Mouse (Mus musculus): Measurements from ENCODE around the gene Adam12. TPM values are rescaled to one million over a fixed set of nuclear protein-coding genes. Genes with fewer than 3 reads are reported as not detected.

Adam12 gene
- total RNA-seq, 2 experiments from 2014 or later, result 4.6 to 6.9 TPM

- DNase-seq, result no peak
- intact Hi-C loops (cut with DNase I; ENCODE audit: low total_unique reads), result loop anchor here (5.0 to 10.0 kb wide), 2 partner anchors 118 to 270 kb away; no protein-coding TSS in a partner anchor
Observed at GRCm38 (mm10) chr7:134227101-134227500, 4.8 kb downstream of the Adam12 start.

GRCm38 (mm10) chr7:134226231-134226630 is 5.7 kb downstream of the Adam12 start:
- DNase-seq, result no peak
- intact Hi-C loops (cut with DNase I; ENCODE audit: low total_unique reads), result loop anchor here (5.0 to 10.0 kb wide), 2 partner anchors 119 to 269 kb away; no protein-coding TSS in a partner anchor

DNA sequence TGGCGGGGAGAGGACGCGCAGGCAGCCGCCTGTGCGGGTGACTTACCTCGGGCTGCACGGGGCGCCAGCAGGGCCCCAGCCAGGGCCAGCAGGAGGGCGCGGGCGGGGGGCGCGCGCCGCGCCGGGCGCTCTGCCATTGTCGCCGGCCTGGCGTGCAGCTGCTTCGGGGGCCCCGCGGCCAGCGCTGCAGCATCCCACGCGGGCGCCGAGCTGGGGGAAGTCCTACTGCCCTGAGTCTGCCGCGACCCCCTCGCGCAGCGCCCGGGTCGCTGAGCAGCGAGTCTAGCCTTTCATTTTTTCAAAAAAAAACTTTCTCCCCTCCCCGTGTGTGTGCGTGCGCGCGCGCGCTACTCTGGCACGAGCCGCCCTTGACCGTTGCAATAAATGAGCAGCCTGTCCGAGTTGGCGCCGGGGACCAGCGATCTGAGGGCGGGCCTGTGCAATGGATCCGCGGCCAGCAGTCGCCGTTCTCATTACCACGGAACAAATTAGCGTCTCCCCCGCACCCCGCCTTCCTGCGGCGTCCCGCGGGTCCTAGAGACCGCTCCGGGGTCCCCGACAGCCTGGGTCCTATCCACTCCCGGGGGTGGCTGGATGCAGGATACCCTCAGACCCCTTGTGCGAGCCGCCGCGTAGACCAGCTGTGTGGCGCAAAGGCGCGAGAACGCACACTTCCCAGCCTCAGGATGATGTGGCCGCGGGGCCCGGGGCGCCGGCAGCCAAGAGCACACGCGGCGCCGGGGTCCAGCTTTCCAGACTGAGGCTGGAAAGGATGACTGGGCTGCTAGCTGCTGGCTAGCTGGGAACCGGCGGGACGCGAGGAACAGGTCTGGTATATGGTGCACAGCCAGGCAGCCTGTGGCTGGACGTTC is 7.0 kb downstream of the Adam12 start:
- DNase-seq, result peak; percentile 79
- intact Hi-C loops (cut with DNase I; ENCODE audit: low total_unique reads), result loop anchor here (5.0 to 10.0 kb wide), 2 partner anchors 120 to 268 kb away; no protein-coding TSS in a partner anchor

DNA sequence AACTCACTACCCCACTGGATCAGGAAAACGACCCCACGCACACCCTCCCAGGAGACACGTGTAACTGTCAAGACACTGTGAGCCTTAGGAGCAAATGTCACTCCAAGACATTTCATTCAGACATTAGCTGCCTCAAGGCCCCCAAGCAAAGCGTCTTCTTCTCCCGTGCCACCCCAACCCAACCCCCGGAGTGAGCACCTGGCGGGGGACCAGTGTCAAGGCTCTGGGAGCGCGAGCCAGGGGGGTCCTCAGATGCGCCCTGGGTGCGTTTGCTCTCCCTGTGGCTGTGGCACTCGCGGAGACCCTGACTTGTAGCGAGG is 7.6 kb downstream of the Adam12 start:
- intact Hi-C loops (cut with DNase I; ENCODE audit: low total_unique reads), result loop anchor here (10.0 kb wide), 1 partner anchor 120 kb away; no protein-coding TSS in a partner anchor
- DNase-seq, result no peak

GRCm38 (mm10) chr7:134223444-134224161 is 8.3 kb downstream of the Adam12 start:
- peak; percentile 81 for DNase-seq
- intact Hi-C loops (cut with DNase I; ENCODE audit: low total_unique reads), result loop anchor here (2.0 to 10.0 kb wide), 2 partner anchors 121 to 369 kb away; no protein-coding TSS in a partner anchor

DNA sequence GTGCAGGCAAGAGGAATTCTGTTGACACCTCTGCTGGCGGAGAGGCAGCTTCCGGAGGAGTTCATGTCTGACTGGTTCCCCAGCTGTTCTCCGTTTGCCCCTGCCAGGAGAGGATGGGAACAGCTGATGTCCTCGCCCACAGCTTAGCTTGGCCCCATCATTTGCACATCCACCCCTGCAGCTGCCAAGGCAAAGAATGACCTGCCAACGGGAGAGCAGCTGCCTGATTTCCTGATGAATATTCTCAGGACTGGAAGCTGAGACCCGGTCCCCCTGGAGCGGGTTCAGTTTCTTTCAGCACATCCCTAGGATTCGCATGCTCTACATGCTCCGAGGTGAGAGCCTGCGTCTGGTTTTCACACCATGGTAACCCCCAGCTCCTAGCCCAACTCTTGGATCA is 24.0 kb downstream of the Adam12 start:
- intact Hi-C loops (cut with DNase I; ENCODE audit: low total_unique reads), result no loop called here
- DNase-seq, result peak; percentile 80

DNA sequence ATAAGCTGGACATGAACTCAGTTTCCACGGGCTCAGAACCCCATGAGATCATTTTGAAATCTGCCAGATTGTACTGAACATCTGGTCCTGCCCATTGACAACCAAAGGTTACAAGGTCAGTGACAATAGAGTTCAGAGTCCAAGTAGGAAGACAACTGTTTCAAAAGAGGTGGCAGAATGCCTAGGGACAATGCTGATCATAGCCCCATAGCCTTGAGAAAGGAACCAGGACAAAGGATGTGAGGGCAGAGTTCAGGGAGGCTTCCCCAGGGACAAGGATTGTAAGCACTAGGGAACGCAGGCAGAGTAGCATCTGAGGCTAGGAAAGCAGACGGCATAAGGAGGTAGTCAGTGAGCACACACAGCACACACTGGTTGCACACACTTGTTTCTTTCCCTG is 38.9 kb downstream of the Adam12 start:
- no peak for DNase-seq
- intact Hi-C loops (cut with DNase I; ENCODE audit: low total_unique reads), result no loop called here

DNA sequence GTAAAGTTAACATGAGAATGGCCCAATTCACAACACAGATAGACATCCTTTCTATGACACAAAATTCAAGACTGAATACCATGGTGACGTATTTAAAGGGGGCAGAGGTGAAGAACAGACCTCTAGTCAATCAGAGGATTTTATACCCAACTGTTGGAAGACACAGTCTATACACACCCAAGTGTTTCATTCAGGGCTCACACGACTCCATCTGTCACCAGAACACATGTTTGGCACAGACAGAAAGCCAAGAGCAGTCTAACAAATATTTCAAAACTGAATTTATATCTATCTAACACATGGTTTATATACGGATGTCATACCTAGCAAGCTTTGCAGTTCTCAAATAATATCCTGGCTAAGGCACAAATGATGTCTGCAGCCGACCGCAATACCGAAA is 41.8 kb downstream of the Adam12 start:
- intact Hi-C loops (cut with DNase I; ENCODE audit: low total_unique reads), result no loop called here
- no peak for DNase-seq

DNA sequence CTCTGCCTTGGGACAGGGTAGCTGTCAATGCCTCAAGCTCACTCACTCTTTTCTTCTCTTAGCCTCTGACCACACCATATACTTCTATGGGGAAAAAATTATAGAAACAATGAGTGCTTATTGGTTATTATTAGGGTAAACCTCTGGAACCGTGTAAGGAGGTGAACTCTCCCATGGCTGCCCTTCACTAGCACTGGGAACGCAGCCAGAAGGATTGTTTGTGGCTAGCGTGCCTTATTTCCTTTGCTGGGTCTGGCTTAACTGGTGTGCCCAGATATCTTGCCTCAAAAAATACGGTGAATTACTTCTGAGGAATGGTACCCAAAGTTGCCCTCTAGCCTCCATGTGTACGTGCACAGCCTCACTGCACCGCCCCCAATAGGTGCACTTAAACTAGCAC is 43.4 kb downstream of the Adam12 start:
- intact Hi-C loops (cut with DNase I; ENCODE audit: low total_unique reads), result no loop called here

GRCm38 (mm10) chr7:134187946-134188345 is 44.0 kb downstream of the Adam12 start:
- no peak for DNase-seq
- intact Hi-C loops (cut with DNase I; ENCODE audit: low total_unique reads), result no loop called here

More for the DNA sequence above, 43.4 kb downstream of the Adam12 start:
- no peak for DNase-seq

GRCm38 (mm10) chr7:134186497-134186896 is 45.4 kb downstream of the Adam12 start:
- intact Hi-C loops (cut with DNase I; ENCODE audit: low total_unique reads), result no loop called here
- DNase-seq, result no peak

- no peak for DNase-seq
- intact Hi-C loops (cut with DNase I; ENCODE audit: low total_unique reads), result no loop called here
Observed at GRCm38 (mm10) chr7:134185751-134186150, 46.2 kb downstream of the Adam12 start.

GRCm38 (mm10) chr7:134181717-134182116 is 50.2 kb downstream of the Adam12 start:
- intact Hi-C loops (cut with DNase I; ENCODE audit: low total_unique reads), result no loop called here

GRCm38 (mm10) chr7:134181056-134181455 is 50.9 kb downstream of the Adam12 start:
- DNase-seq, result no peak
- intact Hi-C loops (cut with DNase I; ENCODE audit: low total_unique reads), result no loop called here

More at GRCm38 (mm10) chr7:134181717-134182116, 50.2 kb downstream of the Adam12 start:
- DNase-seq, result no peak

GRCm38 (mm10) chr7:134177051-134177450 is 54.9 kb downstream of the Adam12 start:
- intact Hi-C loops (cut with DNase I; ENCODE audit: low total_unique reads), result no loop called here
- no peak for DNase-seq

GRCm38 (mm10) chr7:134175201-134175600 is 56.7 kb downstream of the Adam12 start:
- intact Hi-C loops (cut with DNase I; ENCODE audit: low total_unique reads), result no loop called here
- no peak for DNase-seq

DNA sequence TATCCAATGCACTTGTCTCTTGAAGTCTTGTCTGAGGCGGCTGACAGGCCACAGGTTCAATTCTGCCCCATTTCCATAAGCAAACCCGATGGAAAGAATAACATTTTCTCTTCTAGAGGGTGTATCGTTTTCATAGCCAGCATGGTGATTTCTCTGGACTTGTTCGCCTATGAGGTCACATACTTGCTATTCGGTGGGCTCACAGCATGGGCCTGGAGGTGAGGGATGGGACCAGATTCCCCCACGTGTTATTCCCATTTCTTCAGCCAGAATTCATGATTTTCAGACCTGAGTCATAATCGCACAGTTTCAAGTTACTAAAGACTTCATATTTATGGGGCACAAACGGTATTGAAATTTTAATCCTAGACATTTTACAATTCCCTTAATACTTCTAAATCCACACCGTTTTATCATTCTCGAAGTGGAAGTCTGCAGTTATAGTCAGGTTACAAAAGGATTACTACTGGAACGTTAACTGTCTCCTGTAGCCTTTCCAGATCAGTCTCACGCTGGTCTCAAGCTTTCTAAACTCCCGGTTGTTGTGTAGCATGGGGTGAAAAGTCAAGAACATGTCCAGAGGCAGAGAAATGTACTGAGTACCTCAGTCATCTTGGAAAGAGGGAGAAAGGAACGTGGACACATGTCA is 58.4 kb downstream of the Adam12 start:
- DNase-seq, result no peak
- intact Hi-C loops (cut with DNase I; ENCODE audit: low total_unique reads), result no loop called here

DNA sequence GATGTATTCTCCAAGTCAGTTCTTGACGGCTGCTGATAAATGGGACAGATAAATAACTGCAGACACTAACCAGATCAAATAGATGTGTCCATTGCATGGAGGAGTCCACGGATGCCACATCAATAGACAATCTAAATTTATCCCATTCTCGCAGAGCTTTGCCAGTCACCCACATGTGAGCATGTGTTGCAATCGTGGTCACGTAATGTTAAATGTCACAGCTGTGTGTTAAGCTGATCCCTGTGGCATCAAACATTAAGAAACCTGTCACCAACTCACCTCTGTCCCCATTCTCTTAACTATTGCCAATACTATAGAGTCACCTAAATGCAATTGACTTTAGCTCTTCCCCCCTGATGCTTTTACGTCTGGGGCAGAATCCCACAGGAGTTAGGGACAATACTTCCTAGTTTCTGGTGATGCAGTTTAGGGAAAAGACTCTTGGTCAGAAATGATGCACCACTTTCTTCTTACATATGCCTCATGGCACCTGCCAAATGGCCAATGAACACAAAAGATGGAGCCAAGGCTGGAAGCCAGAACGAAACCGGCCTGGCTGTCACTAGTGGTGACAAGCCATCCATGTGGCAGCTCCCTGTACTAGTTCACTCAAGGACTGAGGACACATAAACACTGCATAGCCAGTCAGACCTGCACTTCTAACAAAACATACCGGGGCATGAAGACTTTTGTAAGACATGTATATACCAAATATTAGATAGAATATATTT is 61.6 kb downstream of the Adam12 start:
- no peak for DNase-seq
- intact Hi-C loops (cut with DNase I; ENCODE audit: low total_unique reads), result no loop called here

- intact Hi-C loops (cut with DNase I; ENCODE audit: low total_unique reads), result no loop called here
- no peak for DNase-seq
Observed at GRCm38 (mm10) chr7:134169780-134170179, 62.2 kb downstream of the Adam12 start.

Measured in gastrocnemius, postnatal 14 days (tissue).